Mouse (Mus musculus): Measurements from ENCODE around the gene Phyhd1.
A peak's percentile ranks its signal among the peaks of the same experiment; 100 is the strongest.

GRCm38 (mm10) chr2:30299525-30299924 lies 33.5 kb downstream of the Phyhd1 start:
- TF ChIP-seq CTCF (IDR thresholded peaks at IDR 0.05; ENCODE audit: low read depth) = peak; percentile 59
- no peak for TF ChIP-seq EP300 (optimal IDR thresholded peaks at IDR 0.05)
